Mouse (Mus musculus) CH12.LX (cell line): ENCODE data around the gene Naa38. TPM values are rescaled to one million over a fixed set of nuclear protein-coding genes. Genes with fewer than 3 reads are reported as not detected.

Experiments
- DNase-seq: peaks from one replicate; pipeline ENCODE4 v3.0.0-alpha.2; 2013; ENCODE audit errors: extremely low read depth
- H3K27ac ChIP-seq: 2 replicates; pipeline ENCODE4 v1.5.1; 2012; ENCODE audit warnings: low read depth, mild to moderate bottlenecking, control low read depth, moderate library complexity; ENCODE audit not compliant: insufficient read depth
- H3K27me3 ChIP-seq: replicated peaks from 2 replicates; pipeline ENCODE3; 2012; ENCODE audit warnings: inconsistent platforms
- H3K36me3 ChIP-seq, 2 experiments: replicated peaks in 1 of 2; 2 replicates each; pipeline versions ENCODE3 to v1.6.1; 2012; ENCODE audit warnings: inconsistent platforms in 1 of 2, low read length in 1 of 2, mild to moderate bottlenecking in 1 of 2, mixed read lengths in 1 of 2, moderate library complexity in 1 of 2; ENCODE audit not compliant: control insufficient read depth in 1 of 2, insufficient read depth in 1 of 2
- H3K4me1 ChIP-seq, 2 experiments: 2 replicates each; pipeline ENCODE4 v1.6.1; 2012; ENCODE audit warnings: inconsistent platforms in 1 of 2, moderate library complexity in 1 of 2; ENCODE audit not compliant: insufficient read depth in 2 of 2, control insufficient read depth in 1 of 2
- H3K4me2 ChIP-seq: 2 replicates; pipeline ENCODE4 v1.6.1; 2012; ENCODE audit warnings: low read depth, mild to moderate bottlenecking, control low read depth; ENCODE audit not compliant: poor library complexity, insufficient read depth, severe bottlenecking
- H3K4me3 ChIP-seq, 3 experiments: fragments of 150-350 bp in 1 of 3; sonication (generic) in 1 of 3; replicated peaks in 1 of 3; 2 replicates each; pipeline versions ENCODE3 to v1.5.1; 2011 to 2012; ENCODE audit warnings: low read depth in 2 of 3, low read length in 2 of 3, mild to moderate bottlenecking in 2 of 3, moderate library complexity in 2 of 3, control low read depth in 1 of 3, improper control_type of control experiment in 1 of 3, inconsistent platforms in 1 of 3, mixed read lengths in 1 of 3; ENCODE audit not compliant: poor library complexity in 1 of 3
- H3K79me2 ChIP-seq: replicated peaks from 2 replicates; pipeline ENCODE4 v1.6.1; 2012; ENCODE audit warnings: mild to moderate bottlenecking, moderate library complexity; ENCODE audit not compliant: control insufficient read depth, poor library complexity, insufficient read depth, severe bottlenecking; ENCODE audit errors: extremely low read depth
- H3K9ac ChIP-seq: 2 replicates; pipeline ENCODE4 v1.6.1; 2012; ENCODE audit warnings: low read depth, mild to moderate bottlenecking, control low read depth, moderate library complexity; ENCODE audit not compliant: insufficient read depth
- H3K9me3 ChIP-seq: replicated peaks from 2 replicates; pipeline ENCODE3; 2012; ENCODE audit warnings: low read length, inconsistent platforms, mixed read lengths
- BHLHE40 ChIP-seq: IDR thresholded peaks from 2 replicates; pipeline ENCODE4 v1.6.1; 2011; ENCODE audit warnings: mild to moderate bottlenecking, low read depth, low read length, improper control_type of control experiment
- E2F4 ChIP-seq: IDR thresholded peaks from 2 replicates; pipeline ENCODE4 v1.6.1; 2011; ENCODE audit warnings: low read depth, low read length, improper control_type of control experiment; ENCODE audit not compliant: insufficient replicate concordance
- ELF1 ChIP-seq: IDR thresholded peaks from 2 replicates; pipeline ENCODE4 v1.6.1; 2014; ENCODE audit warnings: low read depth, mild to moderate bottlenecking, inconsistent platforms, low read length, improper control_type of control experiment
- EP300 ChIP-seq: IDR thresholded peaks from 2 replicates; pipeline ENCODE4 v1.6.1; 2011; ENCODE audit warnings: low read length, improper control_type of control experiment
- ETS1 ChIP-seq: conservative IDR thresholded peaks from 2 replicates; pipeline ENCODE4 v1.6.1; 2012; ENCODE audit warnings: low read depth, mild to moderate bottlenecking, inconsistent platforms, low read length, improper control_type of control experiment, moderate library complexity
- JUN ChIP-seq: IDR thresholded peaks from 2 replicates; pipeline ENCODE4 v1.6.1; 2011; ENCODE audit warnings: low read depth, mild to moderate bottlenecking, low read length, improper control_type of control experiment, moderate library complexity; ENCODE audit not compliant: insufficient read depth
- MAX ChIP-seq: IDR thresholded peaks from 2 replicates; pipeline ENCODE4 v1.6.1; 2011; ENCODE audit warnings: low read length, improper control_type of control experiment
- MEF2A ChIP-seq: IDR thresholded peaks from 2 replicates; pipeline ENCODE4 v1.6.1; 2014; ENCODE audit warnings: low read depth, mild to moderate bottlenecking, inconsistent platforms, low read length, improper control_type of control experiment, borderline replicate concordance
- MXI1 ChIP-seq: IDR thresholded peaks from 2 replicates; pipeline ENCODE4 v1.6.1; 2011; ENCODE audit warnings: mild to moderate bottlenecking, low read depth, low read length, improper control_type of control experiment
- NELFE ChIP-seq: IDR thresholded peaks from 2 replicates; pipeline ENCODE4 v1.6.1; 2011; ENCODE audit warnings: low read depth, low read length, improper control_type of control experiment
- PAX5 ChIP-seq: IDR thresholded peaks from 2 replicates; pipeline ENCODE4 v1.6.1; 2012; ENCODE audit warnings: low read length, inconsistent platforms, mixed read lengths
- RCOR1 ChIP-seq: conservative IDR thresholded peaks from 2 replicates; pipeline ENCODE4 v1.6.1; 2012; ENCODE audit warnings: low read depth, mild to moderate bottlenecking, inconsistent platforms, low read length, improper control_type of control experiment
- SIN3A ChIP-seq: IDR thresholded peaks from 2 replicates; pipeline ENCODE4 v1.6.1; 2012; ENCODE audit warnings: low read length, improper control_type of control experiment, inconsistent platforms
- TBP ChIP-seq: conservative IDR thresholded peaks from 2 replicates; pipeline ENCODE4 v1.6.1; 2011; ENCODE audit warnings: low read depth, low read length, improper control_type of control experiment
- TCF12 ChIP-seq: IDR thresholded peaks from 2 replicates; pipeline ENCODE4 v1.6.1; 2014; ENCODE audit warnings: low read depth, mild to moderate bottlenecking, inconsistent platforms, low read length, improper control_type of control experiment
- UBTF ChIP-seq: IDR thresholded peaks from 2 replicates; pipeline ENCODE4 v1.6.1; 2012; ENCODE audit warnings: low read depth, mild to moderate bottlenecking, inconsistent platforms, low read length, improper control_type of control experiment, moderate library complexity
- USF1 ChIP-seq: IDR thresholded peaks from 2 replicates; pipeline ENCODE4 v1.6.1; 2014; ENCODE audit warnings: low read depth, mild to moderate bottlenecking, inconsistent platforms, low read length, improper control_type of control experiment
- ZC3H11A ChIP-seq: IDR thresholded peaks from 2 replicates; pipeline ENCODE4 v1.6.1; 2012; ENCODE audit warnings: low read depth, mild to moderate bottlenecking, inconsistent platforms, low read length, improper control_type of control experiment
- ZKSCAN1 ChIP-seq: IDR thresholded peaks from 2 replicates; pipeline ENCODE4 v1.6.1; 2012; ENCODE audit warnings: low read depth, inconsistent platforms, low read length, improper control_type of control experiment, borderline replicate concordance
- ZNF384 ChIP-seq: IDR thresholded peaks from 2 replicates; pipeline ENCODE4 v1.6.1; 2012; ENCODE audit warnings: low read depth, low read length, improper control_type of control experiment, inconsistent platforms
- dilution Hi-C: fragments of 300-500 bp; cut with MboI; formaldehyde crosslinking; loops from 2 replicates; pipeline ENCODE4 v1.14.3; 2020; ENCODE audit warnings: low sequenced_read_pairs; ENCODE audit not compliant: extremely low pct_unique_long_range_greater_than_20kb, extremely low pct_ligation_motif_present
- in situ Hi-C: fragments of 300-500 bp; cut with MboI; formaldehyde crosslinking; loops from 3 replicates; pipeline ENCODE4 v1.14.3; 2019; ENCODE audit warnings: low sequenced_read_pairs, low pct_ligation_motif_present, low pct_unique_long_range_greater_than_20kb, mixed read lengths
- polyA plus RNA-seq: library from polyadenylated mRNA; unstranded; fragments of >175 nt; gene quantifications from 2 replicates; pipeline ENCODE4 v1.2.1, GENCODE M21; 2012; ENCODE audit warnings: low read depth; ENCODE audit not compliant: insufficient read length
- total RNA-seq, 2 experiments: library from RNA; depleted of rRNA; stranded (reverse); fragments of 300-350 nt in 1 of 2; fragments of >200 nt in 1 of 2; gene quantifications; 2 replicates each; pipeline ENCODE4 v1.2.3; 2012 to 2014

The Naa38 gene
- total and polyA plus RNA-seq, 3 experiments, result 153 to 201 (median 193) TPM

DNA sequence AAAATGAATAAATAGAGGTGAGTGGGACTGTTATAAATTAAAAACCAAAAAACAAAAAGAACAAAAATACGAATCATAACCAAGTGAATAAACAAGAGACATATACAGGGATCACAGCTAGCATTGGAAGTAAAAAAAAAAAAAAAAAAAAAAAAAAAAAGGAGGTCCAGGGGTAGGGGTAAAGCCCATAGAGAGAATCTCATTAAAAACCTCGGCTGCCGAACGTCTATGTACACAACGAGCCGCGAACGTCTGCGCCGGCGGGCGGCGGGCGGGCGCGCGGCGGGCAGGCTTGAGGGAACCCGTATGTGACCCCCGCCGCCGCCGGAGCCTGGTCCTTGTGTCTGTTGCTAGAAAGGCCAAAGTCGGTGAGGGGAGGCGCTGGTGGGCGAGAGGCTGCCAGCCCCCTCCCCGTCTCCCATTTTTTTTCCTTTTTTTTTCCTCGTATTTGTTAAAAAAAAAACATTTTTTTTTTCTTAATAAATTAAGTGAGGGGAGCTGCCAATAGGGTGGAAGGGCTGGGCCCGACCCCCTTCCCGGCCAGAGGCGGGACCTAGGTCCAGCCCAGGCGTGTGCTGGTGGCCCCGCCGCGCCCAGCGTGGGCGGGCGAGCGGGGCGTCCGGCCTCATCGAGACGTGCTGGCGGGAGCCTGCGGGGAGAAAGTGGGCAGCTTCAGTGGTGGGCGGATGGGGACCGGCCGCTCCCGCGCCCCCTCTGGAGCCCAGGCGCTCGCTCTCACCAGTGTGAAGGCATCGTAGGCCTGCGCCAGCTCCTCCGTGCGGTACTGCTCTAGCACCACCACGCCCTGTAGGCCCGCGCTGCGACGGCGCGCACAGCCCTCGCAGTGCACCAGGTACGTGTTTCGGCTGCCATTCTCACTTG is 4.2 kb downstream of the Naa38 start:
- Histone ChIP-seq H3K9me3 (no peaks in the 10 kb centered on the region), H3K4me1 (peaks cover 5 to 17% of the 10 kb centered on the region in 2 experiments; a peak in 2 of 4 replicates), H3K4me2 (no peak overlapping the region)
- TF ChIP-seq ZKSCAN1 (no peak), TCF12 (no peak), ZNF384 (no peak), USF1 (no peak), RCOR1 (no peak), MXI1 (no peak), MAX (no peak), NELFE (no peak), MEF2A (no peak)
- TF ChIP-seq, all 38 proteins: peak for 0
- Histone ChIP-seq H3K9ac (no peak overlapping the region), H3K79me2 (peaks cover 10% of the 10 kb centered on the region; the same call in 1 of the 2 replicates), H3K4me3 (no peak overlapping the region), H3K27me3 (no peaks in the 10 kb centered on the region), H3K36me3 (peaks cover 48 to 63% of the 10 kb centered on the region in 2 experiments), H3K27ac (no peak overlapping the region)
- in situ Hi-C loops, result loop anchor here (5.0 to 10.0 kb wide), 3 partner anchors 33 to 132 kb away; no protein-coding TSS in a partner anchor
- dilution Hi-C loops, result no loop called here
- DNase-seq, result no peak

DNA sequence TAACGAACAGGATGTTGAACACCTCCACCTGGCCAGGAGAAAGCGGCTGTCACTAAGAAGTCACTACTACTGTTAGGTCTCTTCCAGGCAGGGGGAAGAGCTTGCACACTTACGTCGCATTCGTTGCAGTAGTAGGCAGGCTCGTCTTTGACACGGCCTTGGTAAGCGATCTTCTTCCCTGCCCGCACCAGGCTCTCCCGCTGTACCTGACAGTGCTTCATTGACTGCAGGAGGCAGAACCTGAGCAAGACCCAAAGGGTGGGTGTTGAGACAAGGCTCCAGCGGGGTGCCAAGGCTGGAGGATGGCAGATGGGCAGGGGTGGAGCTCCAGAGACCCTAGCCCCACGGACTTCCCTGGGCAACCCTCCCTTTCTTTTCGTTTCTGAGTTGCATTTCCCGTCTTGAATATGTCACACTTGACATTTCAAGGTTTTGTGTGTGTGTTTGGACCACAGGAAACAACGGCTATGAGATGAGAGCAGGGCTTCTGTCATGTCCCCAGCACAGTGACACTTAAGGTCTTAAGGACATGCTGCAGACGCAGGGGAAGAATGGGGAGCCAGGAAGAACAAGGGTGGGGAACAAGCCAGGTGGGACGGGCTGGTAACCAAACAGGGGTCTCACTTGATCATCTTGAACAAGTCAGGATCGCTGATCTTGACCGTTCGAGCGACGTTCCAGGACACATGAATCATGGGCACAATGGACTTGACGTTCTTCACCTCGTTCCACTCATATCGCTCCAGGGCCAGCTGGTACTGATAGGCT is 5.0 kb downstream of the Naa38 start:
- Histone ChIP-seq H3K79me2 (0 out of 2 replicates have a peak, but pooled peaks cover 4% of the 10 kb centered on the region), H3K27me3 (no peaks in the 10 kb centered on the region), H3K4me3 (no peak overlapping the region), H3K9me3 (no peaks in the 10 kb centered on the region), H3K4me2 (no peak overlapping the region), H3K36me3 (peaks cover 56 to 72% of the 10 kb centered on the region in 2 experiments), H3K9ac (no peak overlapping the region)
- dilution Hi-C loops (no loop called here), in situ Hi-C loops (loop anchor here (10.0 kb wide), 1 partner anchor 125 kb away; no protein-coding TSS in a partner anchor)
- DNase-seq, result no peak
- TF ChIP-seq BHLHE40, result no peak
- TF ChIP-seq E2F4, result no peak
- no peak for TF ChIP-seq PAX5
- no peak for TF ChIP-seq TBP
- no peak for TF ChIP-seq MEF2A
- no peak for TF ChIP-seq JUN
- TF ChIP-seq EP300, result no peak
- TF ChIP-seq ETS1, result no peak
- TF ChIP-seq USF1, result no peak
- no peak for TF ChIP-seq SIN3A
- TF ChIP-seq RCOR1, result no peak
- TF ChIP-seq ZC3H11A, result no peak
- no peak for TF ChIP-seq UBTF
- TF ChIP-seq ELF1, result no peak
- TF ChIP-seq, all 38 proteins: peak for 0
- Histone ChIP-seq H3K27ac (no peak overlapping the region), H3K4me1 (peaks cover 5 to 17% of the 10 kb centered on the region in 2 experiments; a peak in 2 of 4 replicates)
